Mouse (Mus musculus) CD8-positive naive resting alpha-beta T cell, adult 2 months (primary cell): ENCODE measurements around the gene Sdc4.

Source experiments
- DNase-seq, 2 experiments: peaks; one replicate each; pipeline ENCODE4 v3.0.0; 2022; ENCODE audit warnings: low read depth in 2 of 2, low spot score in 2 of 2

Gene Sdc4

GRCm38 (mm10) chr2:164431676-164432465, 11.8 kb downstream of the Sdc4 start:
- no peak for DNase-seq

DNA sequence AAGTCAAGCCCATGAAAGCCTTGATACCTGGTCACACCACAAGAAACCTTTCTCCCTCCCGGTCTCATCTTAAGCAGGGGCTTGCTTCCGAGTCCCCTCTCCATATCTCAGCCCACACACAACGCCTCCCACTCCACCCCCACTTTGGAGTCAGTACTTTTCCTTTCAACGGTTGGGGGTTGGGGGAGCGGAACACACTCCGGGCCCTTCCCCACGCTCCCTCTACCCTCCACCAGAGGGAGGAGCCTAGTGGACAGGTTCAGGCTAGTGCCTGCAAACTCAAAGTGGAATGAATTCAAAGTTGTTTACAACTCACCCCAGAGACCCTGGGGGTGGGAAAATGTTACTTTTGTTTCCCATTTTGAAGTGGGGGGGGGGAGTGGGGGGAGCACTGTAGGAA, 13.0 kb downstream of the Sdc4 start:
- no peak for DNase-seq

DNA sequence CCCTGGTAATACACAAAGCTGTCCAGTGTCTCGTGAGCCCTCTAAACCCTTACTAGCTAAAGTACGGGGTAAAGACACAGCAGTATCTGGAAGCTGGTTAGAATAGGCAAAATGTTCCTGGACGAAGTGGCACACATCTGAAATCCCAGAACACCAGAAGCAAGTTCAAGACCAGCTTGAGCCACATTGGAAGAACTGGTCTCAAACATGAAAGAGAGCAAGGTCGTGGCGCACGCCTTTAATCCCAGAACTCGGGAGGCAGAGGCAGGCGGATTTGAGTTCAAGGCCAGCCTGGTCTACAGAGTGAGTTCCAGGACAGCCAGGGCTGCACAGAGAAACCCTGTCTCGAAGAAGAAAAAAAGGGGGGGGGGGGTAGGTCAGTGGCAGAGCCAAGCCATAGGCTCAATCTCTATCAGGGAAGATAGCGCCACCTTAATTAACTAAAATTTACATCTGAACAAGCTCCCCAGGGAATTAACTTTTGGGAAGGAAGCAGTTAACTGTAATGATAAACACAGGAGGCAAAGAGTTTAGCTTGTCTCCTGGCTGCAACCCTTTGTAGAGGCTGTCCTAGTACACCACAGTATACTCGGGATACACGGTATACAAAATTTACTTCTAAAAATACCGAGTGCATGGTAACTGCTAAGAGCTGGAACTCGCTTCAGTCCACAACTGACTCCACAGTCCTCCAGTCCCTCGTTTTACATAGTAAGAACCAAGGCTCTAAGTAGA, 13.6 kb downstream of the Sdc4 start:
- DNase-seq, result no peak

DNA sequence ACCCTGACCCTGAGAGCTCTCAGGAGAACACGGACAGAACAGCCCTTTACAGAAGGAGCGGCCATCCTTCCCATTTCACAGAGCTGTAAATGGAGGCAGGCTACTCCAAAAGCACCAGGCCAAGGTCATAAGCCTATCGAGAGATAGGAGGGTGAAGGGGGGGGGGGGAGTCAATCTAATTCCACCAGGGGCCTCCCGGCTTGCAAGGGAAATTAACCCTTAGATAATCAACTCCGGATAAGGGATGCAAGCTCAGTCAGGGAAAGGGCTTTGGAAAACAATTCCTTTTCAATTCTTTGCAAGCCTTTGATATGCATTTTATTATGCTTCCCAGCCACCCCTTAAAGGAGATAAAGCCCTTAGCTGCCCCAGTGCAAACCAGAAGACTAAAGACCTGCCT, 15.2 kb downstream of the Sdc4 start:
- no peak for DNase-seq

DNA sequence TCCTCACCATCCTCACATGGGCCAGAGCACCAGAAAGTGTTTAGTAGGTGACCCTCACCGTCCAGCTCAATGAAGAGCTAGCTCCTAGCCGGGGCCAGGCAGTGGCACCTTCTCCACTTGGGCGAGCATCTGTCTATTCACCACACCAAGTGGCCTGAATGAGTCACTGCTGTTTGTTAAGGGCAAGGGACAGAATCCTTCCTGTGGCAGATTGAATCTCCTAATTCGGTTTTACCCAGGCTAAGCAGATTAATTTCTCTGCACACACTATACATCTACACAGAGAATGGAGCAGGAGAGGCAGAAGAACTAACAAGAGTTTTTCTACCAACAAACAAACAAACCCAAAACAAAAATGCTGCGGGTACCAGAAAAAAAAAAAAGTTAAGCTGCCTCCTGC, 16.7 kb downstream of the Sdc4 start:
- no peak for DNase-seq

- no peak for DNase-seq
Observed at GRCm38 (mm10) chr2:164426121-164426520, 17.6 kb downstream of the Sdc4 start.

GRCm38 (mm10) chr2:164425401-164425800, 18.3 kb downstream of the Sdc4 start:
- DNase-seq, result no peak

GRCm38 (mm10) chr2:164424406-164424805, 19.3 kb downstream of the Sdc4 start:
- DNase-seq, result no peak

- no peak for DNase-seq
Observed at GRCm38 (mm10) chr2:164423464-164423863, 20.2 kb downstream of the Sdc4 start.

DNA sequence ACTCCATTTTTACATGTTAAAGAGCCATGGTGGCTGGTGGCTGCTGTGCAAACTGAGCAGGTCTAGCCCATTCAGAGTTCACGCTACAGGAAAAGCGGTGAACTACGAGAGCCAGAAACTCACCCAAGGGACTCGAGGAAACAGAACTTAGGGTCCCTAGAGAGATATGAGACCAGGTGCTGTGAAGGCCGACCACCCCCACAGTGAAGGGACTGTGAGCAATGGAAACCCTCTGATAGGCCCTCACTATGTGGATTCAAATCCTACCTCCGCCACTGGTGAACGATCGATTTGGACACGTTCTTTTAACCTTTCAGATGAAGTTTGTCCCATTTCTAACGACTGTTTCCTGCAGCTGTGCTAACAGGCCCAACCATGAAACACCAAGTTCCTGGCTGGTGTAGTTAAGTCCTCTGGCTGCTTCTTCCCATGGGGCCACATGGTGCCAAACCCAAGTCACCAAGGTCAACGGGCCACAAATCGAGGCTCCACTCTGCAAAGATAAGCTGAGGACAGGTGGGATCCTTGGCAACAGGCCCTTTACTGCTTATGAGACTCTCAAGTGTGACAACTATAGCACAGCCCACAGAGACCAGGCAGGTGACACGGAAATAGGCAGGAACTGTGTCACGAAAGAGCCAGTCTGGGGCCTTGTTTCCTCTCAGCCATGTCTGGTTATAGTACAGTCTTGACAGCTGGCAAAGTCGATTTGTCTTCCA, 20.9 kb downstream of the Sdc4 start:
- no peak for DNase-seq

DNA sequence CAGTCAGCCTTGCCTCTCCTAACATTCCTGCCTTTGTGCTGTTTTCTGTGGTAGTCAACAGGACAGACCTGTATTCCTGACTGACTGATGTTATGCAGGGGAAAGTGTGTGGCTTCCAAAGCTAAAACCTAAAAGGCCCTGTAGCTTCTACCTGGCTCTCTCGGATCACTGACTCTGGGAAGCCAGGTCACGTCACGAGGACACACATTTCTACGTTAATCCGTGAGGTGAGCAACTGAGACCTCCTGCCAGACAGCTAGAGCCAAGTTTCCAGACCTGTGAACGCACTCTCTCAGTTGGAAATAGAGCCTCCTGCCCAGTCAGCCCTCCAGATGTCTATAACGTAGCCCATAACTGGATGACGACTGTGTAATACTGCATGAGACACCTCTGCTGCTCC, 21.7 kb downstream of the Sdc4 start:
- DNase-seq, result no peak

- no peak for DNase-seq
Observed at GRCm38 (mm10) chr2:164421306-164421705, 22.4 kb downstream of the Sdc4 start.

DNA sequence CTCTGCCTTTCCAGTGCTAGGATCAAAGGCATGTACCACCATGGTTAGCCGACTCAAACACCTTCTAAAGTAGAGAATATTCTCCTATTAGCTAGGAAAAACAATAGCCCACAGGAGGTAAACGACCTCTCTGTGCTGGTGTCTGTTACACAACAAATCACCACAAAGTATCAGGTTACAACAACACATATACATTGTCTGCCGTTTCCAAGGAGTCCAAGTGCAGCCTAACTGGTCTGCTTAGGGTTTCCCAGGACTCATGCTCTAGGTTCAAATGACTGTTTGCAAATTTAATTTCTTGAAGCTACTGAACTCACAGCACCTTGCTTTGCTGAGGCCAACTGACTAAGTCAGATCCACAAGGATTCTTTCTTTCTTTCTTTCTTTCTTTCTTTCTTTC, 24.2 kb downstream of the Sdc4 start:
- no peak for DNase-seq

GRCm38 (mm10) chr2:164418308-164418875, 25.3 kb downstream of the Sdc4 start:
- DNase-seq, result no peak

GRCm38 (mm10) chr2:164417198-164417597, 26.5 kb downstream of the Sdc4 start:
- peak in 1 of 2 experiments; percentile 33 for DNase-seq

DNA sequence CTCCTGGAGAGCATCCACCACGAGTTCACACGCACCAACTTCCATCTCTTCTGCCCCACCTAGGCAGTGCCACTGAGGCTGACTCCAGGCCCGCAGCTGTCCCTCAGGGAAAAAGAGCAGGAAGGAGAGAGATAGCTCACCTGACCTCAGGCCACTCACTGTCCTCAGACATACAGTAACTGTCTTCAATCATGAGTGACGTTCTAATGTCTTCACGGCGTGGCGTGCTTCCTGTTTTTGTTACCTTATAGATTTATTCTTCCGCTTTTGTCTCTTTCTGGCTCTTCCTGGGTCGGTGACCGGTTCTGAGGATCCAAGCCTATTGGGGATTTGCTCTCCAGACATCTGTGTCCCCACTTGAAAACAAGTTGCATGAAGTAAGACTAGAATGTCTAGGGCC, 29.1 kb downstream of the Sdc4 start:
- DNase-seq, result no peak

DNA sequence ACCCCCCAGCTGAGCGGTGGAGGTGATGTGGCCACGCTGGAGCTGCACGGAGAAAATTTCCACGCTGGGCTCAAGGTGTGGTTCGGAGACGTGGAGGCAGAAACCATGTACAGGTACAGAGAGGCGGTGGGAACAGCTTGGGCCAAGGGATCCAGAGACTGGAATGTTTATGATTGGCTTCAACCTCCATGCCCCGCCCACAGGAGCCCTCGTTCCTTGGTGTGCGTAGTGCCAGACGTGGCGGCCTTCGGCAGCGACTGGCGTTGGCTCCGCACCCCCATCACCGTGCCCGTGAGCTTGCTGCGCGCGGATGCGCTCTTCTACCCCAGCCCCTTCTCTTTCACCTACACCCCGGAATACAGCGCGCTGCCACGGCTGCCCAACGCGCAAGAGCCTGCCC, 29.5 kb downstream of the Sdc4 start:
- DNase-seq, result no peak

DNA sequence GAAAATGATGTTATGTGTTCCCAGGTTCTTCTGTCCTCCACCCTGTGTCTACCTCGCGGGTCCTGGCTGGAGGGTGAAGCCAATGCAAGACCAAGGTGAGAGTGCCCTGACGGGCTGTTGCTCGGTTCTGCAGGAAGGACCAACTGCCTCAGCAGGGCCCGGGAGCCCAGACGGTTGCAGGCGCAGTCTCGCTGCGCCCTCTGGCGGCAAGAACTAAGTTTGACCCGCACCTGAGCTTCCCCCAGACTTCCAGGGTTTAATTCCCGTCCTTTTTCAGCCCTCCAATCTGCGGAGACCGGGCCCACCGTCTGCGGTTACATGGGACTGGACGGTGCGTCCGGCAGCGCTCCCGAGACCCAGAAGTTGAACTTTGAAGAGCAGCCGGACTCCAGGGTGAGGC, 36.0 kb downstream of the Sdc4 start:
- DNase-seq, result peak; percentile 30 to 36

- no peak for DNase-seq
Observed at GRCm38 (mm10) chr2:164405519-164405918, 38.2 kb downstream of the Sdc4 start.

GRCm38 (mm10) chr2:164405060-164405459, 38.6 kb downstream of the Sdc4 start, which contains the start of gene Matn4:
Gene Matn4 (minus strand): TSS chr2:164405160.
- DNase-seq, result no peak
